Mouse (Mus musculus): ENCODE results near the gene Zcchc14.

Zcchc14 gene

GRCm38 (mm10) chr8:121580465-121580864, 72.2 kb downstream of the Zcchc14 start:
- DNase-seq = no peak

GRCm38 (mm10) chr8:121578676-121579451, 73.8 kb downstream of the Zcchc14 start, which contains the start of gene Fbxo31:
Gene Fbxo31 (minus strand): TSS chr8:121578806.
- peak; percentile 95 for DNase-seq

- DNase-seq = peak; percentile 54
These were observed 74.7 kb downstream of the Zcchc14 start for GRCm38 (mm10) chr8:121577751-121578675.

GRCm38 (mm10) chr8:121575661-121576060, 77.0 kb downstream of the Zcchc14 start:
- DNase-seq = no peak

- DNase-seq = peak; percentile 72
These were observed 79.4 kb downstream of the Zcchc14 start for GRCm38 (mm10) chr8:121573275-121573674.

GRCm38 (mm10) chr8:121572121-121572520, 80.6 kb downstream of the Zcchc14 start:
- no peak for DNase-seq

GRCm38 (mm10) chr8:121570801-121571200, 81.9 kb downstream of the Zcchc14 start:
- DNase-seq = no peak

- no peak for DNase-seq
These were observed 82.4 kb downstream of the Zcchc14 start for GRCm38 (mm10) chr8:121570335-121570734.

GRCm38 (mm10) chr8:121568321-121568720, 84.4 kb downstream of the Zcchc14 start:
- no peak for DNase-seq

GRCm38 (mm10) chr8:121563701-121564100, 89.0 kb downstream of the Zcchc14 start:
- no peak for DNase-seq

GRCm38 (mm10) chr8:121562941-121563351, 89.8 kb downstream of the Zcchc14 start:
- peak; percentile 80 for DNase-seq

- peak; percentile 66 for DNase-seq
These were observed 90.9 kb downstream of the Zcchc14 start for GRCm38 (mm10) chr8:121561636-121562345.

GRCm38 (mm10) chr8:121560432-121561100, 92.1 kb downstream of the Zcchc14 start:
- DNase-seq = peak; percentile 44

GRCm38 (mm10) chr8:121559801-121560200, 92.9 kb downstream of the Zcchc14 start:
- DNase-seq = peak; percentile 44

- DNase-seq = peak; percentile 16
These were observed 94.2 kb downstream of the Zcchc14 start for GRCm38 (mm10) chr8:121558538-121558937.

GRCm38 (mm10) chr8:121557746-121558145, 95.0 kb downstream of the Zcchc14 start:
- peak; percentile 7 for DNase-seq

GRCm38 (mm10) chr8:121553831-121554475, 98.7 kb downstream of the Zcchc14 start:
- DNase-seq = peak; percentile 10

GRCm38 (mm10) chr8:121552506-121552905, 100.2 kb downstream of the Zcchc14 start:
- DNase-seq = peak; percentile 2

GRCm38 (mm10) chr8:121551065-121551985, 101.4 kb downstream of the Zcchc14 start:
- DNase-seq = peak; percentile 3

GRCm38 (mm10) chr8:121550056-121550455, 102.6 kb downstream of the Zcchc14 start:
- DNase-seq = no peak
